Mouse (Mus musculus): ENCODE measurements at regions not wholly inside any gene's neighbourhood (a gene's known extent, or its start where the extent isn't known, plus 50 kb on each side); places are given as distances from the start of the nearest gene placed in this dataset.
"Not testable (repeated sequence)": the region's sequence is repeated elsewhere in the genome, so short reads cannot be mapped to it uniquely, and the experiment has no call there.

- no peak for DNase-seq
These were observed 329.2 kb upstream of the Nr5a2 start for GRCm38 (mm10) chr1:137289456-137289855.

DNA sequence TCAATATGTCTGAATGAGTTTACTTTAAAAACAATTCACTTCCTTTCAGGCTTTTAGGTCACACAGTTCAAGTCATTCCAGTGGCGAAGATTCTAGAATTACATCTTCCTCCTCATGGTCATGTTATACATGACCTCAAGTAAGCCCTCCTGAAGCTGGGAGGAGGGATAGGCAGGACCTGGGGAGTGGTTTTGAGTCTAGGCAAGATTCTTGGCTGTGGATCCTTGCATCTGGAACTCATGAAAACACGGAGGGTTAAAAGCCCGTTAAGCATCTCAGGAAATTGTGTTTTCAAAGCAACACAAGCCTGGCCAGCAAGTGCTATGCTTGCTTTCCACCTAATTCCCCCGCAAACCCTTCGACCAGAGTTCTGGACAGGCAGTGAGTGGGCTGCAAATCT lies 323.0 kb upstream of the Nr5a2 start:
- DNase-seq, result no peak

GRCm38 (mm10) chr1:137282457-137282856 lies 322.2 kb upstream of the Nr5a2 start:
- no peak for DNase-seq

DNA sequence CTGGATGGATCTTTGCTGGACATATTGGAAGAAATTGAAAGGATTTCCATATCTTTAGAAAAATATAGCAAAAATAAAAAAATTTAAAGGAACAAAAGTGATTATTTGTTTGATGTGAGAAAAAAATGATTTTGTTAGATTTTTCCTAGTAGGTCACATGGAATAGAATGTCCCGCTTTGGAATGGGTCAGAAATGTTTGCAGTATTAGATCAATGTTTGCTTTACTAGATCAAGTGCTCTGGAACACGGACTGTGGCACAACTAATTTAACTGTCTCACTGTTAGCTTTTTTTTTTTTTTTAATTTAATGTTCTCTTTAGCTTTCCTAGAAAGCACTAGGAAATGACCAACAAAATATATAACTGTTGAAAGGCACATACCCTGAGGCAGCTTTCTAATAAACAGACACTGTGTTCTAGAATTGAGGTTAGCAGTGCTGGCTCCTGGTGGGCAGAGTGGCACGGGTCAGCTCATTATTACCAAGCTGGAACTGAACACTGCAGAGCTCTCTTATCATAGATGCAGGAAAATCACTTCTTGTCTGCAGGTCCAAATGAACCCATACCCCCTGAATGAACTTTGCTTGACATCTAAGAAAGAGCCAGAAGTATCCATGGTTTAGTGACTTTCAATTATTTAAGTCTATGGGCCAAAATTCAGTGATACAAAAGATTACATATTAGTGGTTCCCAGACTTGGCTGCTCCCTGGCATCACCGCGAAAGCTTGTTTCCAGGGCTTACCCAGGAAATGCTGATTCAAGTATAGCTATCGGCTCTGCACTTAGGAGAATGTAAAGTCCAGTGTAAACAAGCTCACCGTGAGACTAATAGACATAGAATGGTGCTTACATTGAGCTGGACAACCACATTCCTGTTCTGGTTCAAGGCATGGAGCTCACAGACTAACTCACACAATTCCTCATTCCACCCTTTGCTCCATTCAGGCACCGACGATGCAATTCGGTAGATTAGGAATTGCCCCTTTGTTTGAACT lies 320.4 kb upstream of the Nr5a2 start:
- no peak for DNase-seq

DNA sequence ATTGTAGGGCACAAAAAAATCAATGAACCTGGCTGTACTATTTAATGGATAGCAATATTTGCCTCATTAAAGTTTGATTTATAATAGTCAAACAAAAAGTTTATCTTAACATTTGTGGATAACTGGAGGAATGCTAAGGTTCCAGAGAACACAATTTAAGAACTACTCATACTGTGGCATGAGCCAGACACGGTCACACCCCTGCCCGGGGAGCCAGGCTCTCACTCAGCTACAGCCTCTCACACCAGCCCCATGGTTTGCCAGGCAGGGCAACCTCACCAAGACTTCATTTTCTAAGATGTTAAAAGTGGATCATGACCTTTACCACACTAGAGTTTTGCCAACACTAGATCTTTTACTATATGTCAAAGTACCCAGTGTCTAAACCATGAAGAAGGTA lies 319.7 kb upstream of the Nr5a2 start:
- DNase-seq, result no peak

- DNase-seq, result no peak
These were observed 310.7 kb upstream of the Nr5a2 start for GRCm38 (mm10) chr1:137270659-137271612.

DNA sequence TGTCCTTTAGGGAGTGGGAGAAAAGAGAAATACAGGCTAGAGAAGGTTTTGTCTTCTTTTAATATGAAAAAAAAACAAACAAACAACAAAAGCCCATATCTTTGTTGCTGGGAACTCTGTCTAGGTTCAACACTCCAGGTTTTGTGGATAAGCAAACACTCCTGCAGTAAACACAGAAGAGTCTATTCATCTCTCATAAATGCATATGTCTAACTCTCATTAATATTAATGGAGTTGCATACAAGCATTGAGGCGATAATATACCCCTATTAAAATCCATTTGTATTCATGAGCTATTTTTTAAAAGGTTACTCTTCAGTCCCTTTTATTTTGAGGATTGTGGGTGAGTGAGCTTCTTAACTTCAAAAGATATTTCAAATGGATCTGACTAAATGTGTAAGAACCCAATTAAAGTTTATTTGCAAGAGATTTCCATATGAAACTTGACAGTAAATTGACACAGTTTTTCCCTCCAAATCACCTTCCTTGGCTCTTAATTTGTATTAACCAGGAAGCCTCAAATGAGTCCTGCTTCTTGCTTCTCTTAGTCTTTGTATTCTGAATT lies 302.6 kb upstream of the Nr5a2 start:
- DNase-seq, result no peak

GRCm38 (mm10) chr1:137262121-137262525 lies 301.9 kb upstream of the Nr5a2 start:
- no peak for DNase-seq

DNA sequence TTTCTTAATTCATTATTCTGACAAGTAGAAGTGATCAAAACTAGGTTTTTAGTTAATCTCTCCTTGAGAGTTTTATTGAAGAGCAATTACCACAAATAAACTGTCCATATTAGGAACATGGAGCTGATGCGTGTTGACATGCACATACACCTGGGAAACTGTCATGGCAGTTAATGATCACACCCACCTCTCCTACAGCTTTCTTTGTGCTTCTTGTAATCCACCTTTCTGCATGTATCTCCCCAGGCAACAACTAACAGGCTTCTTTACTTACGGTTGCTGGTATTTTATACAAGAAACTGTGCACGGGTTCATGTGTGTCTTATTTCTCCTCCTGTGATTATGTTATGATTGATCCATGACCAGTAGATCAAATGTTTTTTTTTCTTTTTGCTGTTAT lies 296.0 kb upstream of the Nr5a2 start:
- DNase-seq, result no peak

GRCm38 (mm10) chr1:137255041-137255440 lies 294.8 kb upstream of the Nr5a2 start:
- no peak for DNase-seq

GRCm38 (mm10) chr1:137254634-137255033 lies 294.4 kb upstream of the Nr5a2 start:
- no peak for DNase-seq

- DNase-seq, result no peak
These were observed 266.8 kb upstream of the Nr5a2 start for GRCm38 (mm10) chr1:137227098-137227485.

- DNase-seq, result no peak
These were observed 266.3 kb upstream of the Nr5a2 start for GRCm38 (mm10) chr1:137226479-137227097.

DNA sequence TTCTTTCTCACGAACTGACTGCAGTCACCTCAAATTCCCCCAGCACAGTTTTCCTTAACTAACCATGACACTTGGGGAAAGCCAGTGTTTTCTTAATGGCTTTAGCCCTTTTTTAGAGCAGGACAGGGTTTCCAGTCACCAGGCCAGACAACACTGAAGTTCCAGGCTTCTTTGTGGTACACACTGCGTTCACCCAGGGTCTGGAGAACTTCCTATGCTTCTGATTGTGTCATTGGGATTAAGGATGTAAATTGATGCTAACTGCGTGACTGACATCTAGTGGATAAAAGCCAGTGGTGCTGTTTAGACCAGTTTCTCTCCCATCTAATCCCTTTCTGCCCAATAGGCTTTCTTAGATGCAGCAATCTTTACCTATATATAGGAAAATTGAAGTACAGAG lies 265.2 kb upstream of the Nr5a2 start:
- DNase-seq, result peak in 1 of 2 experiments; percentile 15

GRCm38 (mm10) chr1:137223052-137223451 lies 262.8 kb upstream of the Nr5a2 start:
- no peak for DNase-seq

DNA sequence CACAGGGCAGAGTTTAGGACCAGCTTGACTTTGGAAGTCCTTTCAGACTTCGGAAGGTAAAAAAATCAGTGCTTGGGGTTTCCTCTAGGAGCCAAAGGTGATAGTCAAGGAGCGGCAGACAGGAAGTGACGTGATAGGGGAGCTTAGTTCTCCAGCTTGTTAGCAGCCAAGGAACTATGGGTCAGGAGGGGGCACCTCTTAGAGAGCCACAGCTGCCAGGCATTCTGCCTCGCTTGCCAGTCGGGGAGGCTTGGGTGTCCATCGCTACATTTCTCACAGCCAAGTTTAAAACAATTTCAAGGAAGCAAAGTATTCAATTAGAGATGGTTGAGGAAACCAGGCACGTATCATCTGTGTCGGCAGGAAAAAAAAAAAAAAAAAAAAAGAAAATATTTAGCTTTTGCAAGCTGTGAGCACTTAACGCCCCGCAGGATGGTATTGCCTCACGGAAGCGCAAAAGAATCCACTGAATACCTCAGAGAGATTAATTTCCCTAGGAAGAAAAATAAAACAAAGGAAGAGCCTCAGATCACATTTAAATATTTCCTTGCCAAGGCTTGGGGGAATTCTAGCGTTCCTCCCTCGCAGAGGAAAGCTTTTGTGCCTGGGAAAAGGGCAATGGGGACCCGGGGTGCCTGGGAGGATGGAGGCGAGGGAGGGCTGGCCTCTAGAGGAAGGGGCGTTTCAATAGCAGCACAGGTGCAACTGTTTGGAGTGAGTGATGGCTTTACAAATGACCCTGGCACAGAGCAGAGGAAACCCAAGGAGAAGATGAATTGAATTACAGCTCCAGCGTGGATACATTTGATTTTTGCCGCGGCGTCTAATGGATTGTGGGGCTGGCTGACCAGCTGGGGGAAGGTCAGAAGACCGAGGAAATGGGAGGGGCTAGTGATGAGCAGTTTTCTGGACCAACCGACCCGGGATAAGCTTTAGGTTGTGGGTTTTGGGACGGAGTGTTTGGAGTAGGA lies 261.1 kb upstream of the Nr5a2 start:
- DNase-seq, result no peak

DNA sequence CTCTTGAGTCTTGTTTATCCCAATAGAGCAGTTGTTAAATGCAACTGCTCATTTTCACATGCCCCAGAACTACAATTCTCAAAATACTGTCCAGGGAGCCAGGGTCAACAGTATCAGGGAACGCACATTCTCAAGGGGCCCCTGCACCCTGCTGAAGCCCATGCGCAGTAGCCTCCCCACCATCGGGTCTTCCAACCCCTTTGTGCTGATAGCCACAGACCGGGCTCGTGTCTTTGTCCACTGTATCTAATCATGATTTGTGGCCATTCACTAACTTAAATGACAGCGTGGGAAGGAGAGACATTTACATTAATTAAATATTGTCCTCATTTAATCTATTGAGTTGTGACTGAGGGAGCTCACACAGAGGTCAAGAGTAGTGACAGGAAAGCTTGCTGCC lies 260.0 kb upstream of the Nr5a2 start:
- no peak for DNase-seq

- DNase-seq, result no peak
These were observed 258.4 kb upstream of the Nr5a2 start for GRCm38 (mm10) chr1:137218611-137219010.

DNA sequence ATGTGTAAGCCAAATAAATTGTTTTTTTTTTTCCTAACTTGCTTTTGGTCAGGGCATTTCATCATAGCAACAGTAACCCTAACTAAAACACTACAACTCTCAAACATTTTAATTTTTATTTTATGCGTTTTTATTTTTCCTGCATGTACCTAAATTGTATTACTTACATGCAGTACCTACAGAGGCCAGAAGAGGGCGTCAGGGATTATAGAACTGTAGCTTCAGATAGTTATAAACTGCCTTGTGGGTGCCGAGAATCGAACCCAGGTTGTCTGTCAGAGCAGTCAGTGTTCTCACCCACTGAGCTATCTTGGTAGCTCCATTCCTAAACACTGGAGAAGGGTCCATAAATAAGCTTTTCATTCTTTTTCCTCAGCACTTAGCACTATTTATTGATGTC lies 257.8 kb upstream of the Nr5a2 start:
- no peak for DNase-seq

- no peak for DNase-seq
These were observed 257.0 kb upstream of the Nr5a2 start for GRCm38 (mm10) chr1:137217206-137217605.

DNA sequence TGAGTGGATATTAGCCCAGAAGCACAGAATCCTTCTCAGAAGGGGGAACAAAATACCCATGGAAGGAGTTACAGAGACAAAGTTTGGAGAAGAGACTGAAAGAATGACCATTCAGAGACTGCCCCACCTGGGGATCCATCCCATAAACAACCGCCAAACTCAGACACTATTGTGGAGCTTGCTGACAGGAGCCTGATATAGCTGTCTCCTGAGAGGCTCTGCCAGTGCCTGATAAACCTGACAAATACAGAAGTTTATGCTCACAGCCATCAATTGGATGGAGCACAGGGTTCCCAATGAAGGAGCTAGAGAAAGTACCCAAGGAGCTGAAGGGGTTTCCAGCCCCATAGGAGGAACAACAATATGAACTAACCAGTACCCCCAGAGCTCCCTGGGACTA lies 254.1 kb upstream of the Nr5a2 start:
- not testable (repeated sequence) for DNase-seq
